Mouse (Mus musculus) stomach, postnatal 0 days (tissue): ENCODE data around the gene Zfp423. TPM values are rescaled to one million over a fixed set of nuclear protein-coding genes. Genes with fewer than 3 reads are reported as not detected.
A peak's percentile ranks its signal among the peaks of the same experiment; 100 is the strongest.

Source experiments
- ATAC-seq: fragments of 200-750 bp; cut with Nextera tagmentation; 2 replicates; pipeline ENCODE4 v1.8.0; 2017; ENCODE audit not compliant: low FRiP score, low TSS enrichment
- DNase-seq: peaks from one replicate; pipeline ENCODE4 v3.0.0-alpha.2; 2016; ENCODE audit warnings: low spot score
- H3K27ac ChIP-seq: fragments of 300-500 bp; sonication (generic); replicated peaks from 2 replicates; pipeline ENCODE4 v1.5.1; 2014; ENCODE audit warnings: mild to moderate bottlenecking, control low read depth
- H3K27me3 ChIP-seq: fragments of 300-500 bp; sonication (generic); 2 replicates; pipeline ENCODE4 v1.6.1; 2014; ENCODE audit warnings: low read length; ENCODE audit not compliant: control insufficient read depth, insufficient read depth
- H3K36me3 ChIP-seq: fragments of 300-500 bp; sonication (generic); 2 replicates; pipeline ENCODE4 v1.6.1; 2014; ENCODE audit warnings: low read length, mixed read lengths; ENCODE audit not compliant: control insufficient read depth, insufficient read depth
- H3K4me1 ChIP-seq: fragments of 300-500 bp; sonication (generic); replicated peaks from 2 replicates; pipeline ENCODE4 v1.6.1; 2014; ENCODE audit warnings: antibody characterized with exemption; ENCODE audit not compliant: control insufficient read depth, insufficient read depth
- H3K4me2 ChIP-seq: fragments of 300-500 bp; sonication (generic); replicated peaks from 2 replicates; pipeline ENCODE4 v1.6.1; 2014; ENCODE audit warnings: low read depth, mild to moderate bottlenecking, control low read depth, moderate library complexity
- H3K4me3 ChIP-seq: fragments of 300-500 bp; sonication (generic); 2 replicates; pipeline ENCODE4 v1.5.1; 2014; ENCODE audit warnings: low read depth, low read length, control low read depth
- H3K9ac ChIP-seq: fragments of 300-500 bp; sonication (generic); 2 replicates; pipeline ENCODE4 v1.6.1; 2014; ENCODE audit warnings: mild to moderate bottlenecking, low read length, control low read depth, mixed read lengths
- H3K9me3 ChIP-seq: fragments of 300-500 bp; sonication (generic); 2 replicates; pipeline ENCODE4 v1.6.1; 2016; ENCODE audit warnings: low read length; ENCODE audit not compliant: control insufficient read depth
- CTCF ChIP-seq: IDR thresholded peaks from 2 replicates; pipeline ENCODE4 v1.5.1; 2016; ENCODE audit warnings: antibody characterized with exemption, low read depth, mild to moderate bottlenecking, moderate library complexity
- EP300 ChIP-seq: optimal IDR thresholded peaks from 2 replicates; pipeline ENCODE3; 2016; ENCODE audit warnings: antibody characterized with exemption
- whole genome bisulfite sequencing: fragments of 180-500 bp; shearing (Covaris S2); extraction: QIAGEN DNeasy Blood & Tissue Kit; methylation state at CpG from one replicate; pipeline ENCODE4 v1.1.7; 2014; 5-methylcytosine and 5-hydroxymethylcytosine counted together
- polyA plus RNA-seq: library from polyadenylated mRNA; unstranded; fragments of >200 nt; fragmentation: Nextera tagmentation; extraction: Ambion mirVana; gene quantifications from 2 replicates; pipeline ENCODE4 v1.2.1, GENCODE M21; 2015

The Zfp423 gene
- polyA plus RNA-seq, 1 experiment from 2014 or later, result 2.6 TPM

GRCm38 (mm10) chr8:87887956-87888355 lies 71.4 kb downstream of the Zfp423 start:
- Histone ChIP-seq H3K4me3 (no peak overlapping the region), H3K36me3 (no peaks in the 10 kb centered on the region), H3K9me3 (no peaks in the 10 kb centered on the region), H3K27me3 (no peaks in the 10 kb centered on the region), H3K4me1 (no peaks in the 10 kb centered on the region), H3K27ac (no peak overlapping the region), H3K9ac (no peak overlapping the region), H3K4me2 (no peak overlapping the region)
- ATAC-seq, result no peak
- WGBS, result 75% methylated on average over 12 of the region's 12 CpGs
- no peak for DNase-seq
- TF ChIP-seq EP300 (no peak), CTCF (no peak)

- WGBS, result 80% methylated on average over 2 of the region's 2 CpGs
- DNase-seq (no peak), ATAC-seq (no peak)
These were observed 78.3 kb downstream of the Zfp423 start for GRCm38 (mm10) chr8:87881088-87881487.

GRCm38 (mm10) chr8:87875852-87876251 lies 83.5 kb downstream of the Zfp423 start:
- no peak overlapping the region for H3K4me3 ChIP-seq
- H3K27ac ChIP-seq, result no peak overlapping the region

More at GRCm38 (mm10) chr8:87881088-87881487, 78.3 kb downstream of the Zfp423 start:
- Histone ChIP-seq H3K4me3 (no peak overlapping the region), H3K36me3 (no peaks in the 10 kb centered on the region), H3K4me2 (no peak overlapping the region), H3K4me1 (no peaks in the 10 kb centered on the region), H3K27me3 (no peaks in the 10 kb centered on the region), H3K9me3 (no peaks in the 10 kb centered on the region), H3K27ac (no peak overlapping the region), H3K9ac (no peak overlapping the region)
- no peak for TF ChIP-seq EP300
- TF ChIP-seq CTCF, result no peak

GRCm38 (mm10) chr8:87875452-87875851 lies 83.9 kb downstream of the Zfp423 start:
- Histone ChIP-seq H3K27ac (no peak overlapping the region), H3K27me3 (no peaks in the 10 kb centered on the region), H3K4me1 (0 out of 2 replicates have a peak, but pooled peaks cover 2% of the 10 kb centered on the region), H3K9ac (no peak overlapping the region), H3K4me2 (no peak overlapping the region), H3K36me3 (no peaks in the 10 kb centered on the region), H3K4me3 (no peak overlapping the region), H3K9me3 (no peaks in the 10 kb centered on the region)
- DNase-seq (peak; percentile 17), ATAC-seq (no peak)
- no peak for TF ChIP-seq EP300
- no peak for TF ChIP-seq CTCF
- 33% methylated on average over 10 of the region's 10 CpGs for WGBS

More at GRCm38 (mm10) chr8:87875852-87876251, 83.5 kb downstream of the Zfp423 start:
- Histone ChIP-seq H3K36me3 (no peaks in the 10 kb centered on the region), H3K9me3 (no peaks in the 10 kb centered on the region), H3K4me2 (no peak overlapping the region), H3K27me3 (no peaks in the 10 kb centered on the region), H3K4me1 (0 out of 2 replicates have a peak, but pooled peaks cover 2% of the 10 kb centered on the region), H3K9ac (no peak overlapping the region)
- no peak for TF ChIP-seq EP300
- TF ChIP-seq CTCF, result peak; percentile 41; the same call in 1 of the 2 replicates
- DNase-seq, result no peak
- ATAC-seq, result no peak
- 66% methylated on average over 6 of the region's 6 CpGs for WGBS

GRCm38 (mm10) chr8:87872987-87873550 lies 86.3 kb downstream of the Zfp423 start:
- H3K4me3 ChIP-seq, result no peak overlapping the region
- H3K9me3 ChIP-seq, result no peaks in the 10 kb centered on the region
- H3K27ac ChIP-seq, result no peak overlapping the region
- H3K4me2 ChIP-seq, result no peak overlapping the region
- TF ChIP-seq EP300 (no peak), CTCF (no peak)
- no peak overlapping the region for H3K9ac ChIP-seq
- no peaks in the 10 kb centered on the region for H3K27me3 ChIP-seq
- 0 out of 2 replicates have a peak, but pooled peaks cover 2% of the 10 kb centered on the region for H3K4me1 ChIP-seq
- DNase-seq, result no peak
- WGBS, result 44% methylated on average over 14 of the region's 14 CpGs
- no peaks in the 10 kb centered on the region for H3K36me3 ChIP-seq
- ATAC-seq, result no peak

- WGBS, result 68% methylated on average over 6 of the region's 6 CpGs
- H3K4me1 ChIP-seq, result 0 out of 2 replicates have a peak, but pooled peaks cover 2% of the 10 kb centered on the region
- no peak overlapping the region for H3K4me2 ChIP-seq
- H3K9ac ChIP-seq, result no peak overlapping the region
- H3K36me3 ChIP-seq, result no peaks in the 10 kb centered on the region
- no peak overlapping the region for H3K27ac ChIP-seq
- H3K4me3 ChIP-seq, result no peak overlapping the region
- DNase-seq, result no peak
- ATAC-seq, result no peak
- H3K27me3 ChIP-seq, result no peaks in the 10 kb centered on the region
- no peak for TF ChIP-seq EP300
- TF ChIP-seq CTCF, result no peak
- H3K9me3 ChIP-seq, result no peaks in the 10 kb centered on the region
These were observed 87.0 kb downstream of the Zfp423 start for GRCm38 (mm10) chr8:87872356-87872930.
